In genomic region chr7:44310285-44310877, GRCm38 (mm10) we compare ENCODE assay signal across 8 mouse cellular contexts. TPM values are rescaled to one million over a fixed set of nuclear protein-coding genes. Genes with fewer than 3 reads are reported as not detected.
A peak's percentile ranks its signal among the peaks of the same experiment; 100 is the strongest.
DNase-seq lines count a peak whose midpoint lies in the region; ATAC-seq and TF ChIP-seq lines count a peak whose summit lies in the region.

No protein-coding gene starts in this region.

- H3K27ac ChIP-seq in lung, postnatal 0 days (ENCODE audit: low read length) = no peak overlapping the region
- peak overlapping the region; percentile 89 for H3K27ac ChIP-seq in forebrain, embryonic 10.5 days
- H3K27ac ChIP-seq in neural tube, embryonic 12.5 days = peak overlapping the region; percentile 57

- WGBS in lung, postnatal 0 days = 1% methylated on average over 15 of the region's 40 CpGs
- under 1% methylated on average over 40 of the region's 40 CpGs for WGBS in forebrain, embryonic 10.5 days
- under 1% methylated on average over 37 of the region's 40 CpGs for WGBS in neural tube, embryonic 12.5 days

- no peaks in the 10 kb centered on the region for H3K9me3 ChIP-seq in lung, postnatal 0 days (ENCODE audit: low read length)
- H3K9me3 ChIP-seq in forebrain, embryonic 10.5 days = no peaks in the 10 kb centered on the region
- H3K9me3 ChIP-seq in neural tube, embryonic 12.5 days = no peaks in the 10 kb centered on the region

- peak; percentile 31 for DNase-seq in CD4-positive, CD25-positive, alpha-beta regulatory T cell, adult 2 months (ENCODE audit: low read depth, low spot score)
- no peak for DNase-seq in lung, postnatal 0 days (ENCODE audit: low spot score)
- no peak for DNase-seq in lung, postnatal 4 days
- no peak for DNase-seq in forebrain, embryonic 10.5 days (ENCODE audit: extremely low spot score, low spot score)
- peak; percentile 40 for DNase-seq in kidney, postnatal 10 days
- DNase-seq in layer of hippocampus, postnatal 36 days = no peak

- peaks cover 5% of the 10 kb centered on the region; the same call in 1 of the 2 replicates for H3K4me1 ChIP-seq in lung, postnatal 0 days (ENCODE audit: insufficient read depth, low read depth, low read length)
- peaks cover 53% of the 10 kb centered on the region for H3K4me1 ChIP-seq in forebrain, embryonic 10.5 days
- peaks cover 37% of the 10 kb centered on the region for H3K4me1 ChIP-seq in neural tube, embryonic 12.5 days

- H3K4me2 ChIP-seq in lung, postnatal 0 days (replicated peaks; ENCODE audit: low read depth, low read length) = peak overlapping the region; percentile 70
- H3K4me2 ChIP-seq in neural tube, embryonic 12.5 days (replicated peaks) = peak overlapping the region; percentile 95

- H3K4me3 ChIP-seq in lung, postnatal 0 days (ENCODE audit: low read depth, low read length) = peak overlapping the region; percentile 29
- H3K4me3 ChIP-seq in forebrain, embryonic 10.5 days = peak overlapping the region; percentile 66
- H3K4me3 ChIP-seq in neural tube, embryonic 12.5 days = peak overlapping the region; percentile 57

- TF ChIP-seq CTCF in lung, postnatal 0 days (IDR thresholded peaks at IDR 0.05) = no peak

- H3K36me3 ChIP-seq in lung, postnatal 0 days (ENCODE audit: insufficient read depth, low read length) = no peaks in the 10 kb centered on the region
- H3K36me3 ChIP-seq in forebrain, embryonic 10.5 days (replicated peaks) = peaks cover 13% of the 10 kb centered on the region
- peaks cover 7% of the 10 kb centered on the region; the same call in 1 of the 2 replicates for H3K36me3 ChIP-seq in neural tube, embryonic 12.5 days

- ATAC-seq in CD4-positive, CD25-positive, alpha-beta regulatory T cell, adult 4 months = no peak
- peak; percentile 15 for ATAC-seq in lung, postnatal 0 days
- ATAC-seq in neural tube, embryonic 12.5 days (ENCODE audit: low FRiP score, low read depth) = peak; percentile 18; the same call in 1 of the 2 replicates

- 0 out of 2 replicates have a peak, but pooled peaks cover 7% of the 10 kb centered on the region for H3K27me3 ChIP-seq in lung, postnatal 0 days (replicated peaks; ENCODE audit: insufficient read depth, low read length)
- peaks cover 78% of the 10 kb centered on the region for H3K27me3 ChIP-seq in forebrain, embryonic 10.5 days (ENCODE audit: poor library complexity, severe bottlenecking)
- H3K27me3 ChIP-seq in neural tube, embryonic 12.5 days (replicated peaks) = peaks cover 15% of the 10 kb centered on the region

- no peak for TF ChIP-seq EP300 in lung, postnatal 0 days (IDR thresholded peaks at IDR 0.05)

- H3K9ac ChIP-seq in lung, postnatal 0 days (replicated peaks; ENCODE audit: low read depth) = 0 out of 2 replicates have a peak overlapping the region, but pooled peaks have one; percentile 12
- H3K9ac ChIP-seq in neural tube, embryonic 12.5 days = peak overlapping the region; percentile 73

RNA-seq across cellular contexts. Expression of gene Shank1, which starts 0.3 kb away (rescaled TPM):
- polyA plus RNA-seq in CD4-positive, CD25-positive, alpha-beta regulatory T cell, adult 4 months (2017; shearing (Covaris generic)) = under 1 TPM; 0.12 to 0.58 TPM
- 0.23 and 0.27 TPM in 2 replicates for polyA plus RNA-seq in lung, postnatal 0 days (2015; fragmentation: Nextera tagmentation; extraction: Ambion mirVana)
- 1.4 TPM in 2 replicates for polyA plus RNA-seq in forebrain, embryonic 10.5 days (2016; fragmentation: Nextera tagmentation; extraction: Ambion mirVana)
- 12.6 and 14.4 TPM in 2 replicates for polyA plus RNA-seq in neural tube, embryonic 12.5 days (2016; fragmentation: Nextera tagmentation; extraction: Ambion mirVana)
- 100 to 1,000 TPM; 588 to 654 TPM for total RNA-seq in layer of hippocampus, postnatal 36 days (2021)

RNA-seq across cellular contexts. Expression of gene Clec11a, which starts 3.7 kb away (rescaled TPM):
- polyA plus RNA-seq in CD4-positive, CD25-positive, alpha-beta regulatory T cell, adult 4 months (2017; shearing (Covaris generic)) = under 1 TPM; 0.35 to 0.66 TPM
- polyA plus RNA-seq in lung, postnatal 0 days (2015; fragmentation: Nextera tagmentation; extraction: Ambion mirVana) = 2.1 and 2.5 TPM in 2 replicates
- 2.5 and 2.9 TPM in 2 replicates for polyA plus RNA-seq in forebrain, embryonic 10.5 days (2016; fragmentation: Nextera tagmentation; extraction: Ambion mirVana)
- 2.1 and 2.2 TPM in 2 replicates for polyA plus RNA-seq in neural tube, embryonic 12.5 days (2016; fragmentation: Nextera tagmentation; extraction: Ambion mirVana)
- total RNA-seq in layer of hippocampus, postnatal 36 days (2021) = 1 to 10 TPM; 2.9 to 3.8 TPM

RNA-seq across cellular contexts. Expression of gene Gm15517, which starts 49.1 kb away (rescaled TPM):
- not detected for polyA plus RNA-seq in CD4-positive, CD25-positive, alpha-beta regulatory T cell, adult 4 months (2017; shearing (Covaris generic))
- not detected in 2 replicates for polyA plus RNA-seq in lung, postnatal 0 days (2015; fragmentation: Nextera tagmentation; extraction: Ambion mirVana)
- polyA plus RNA-seq in forebrain, embryonic 10.5 days (2016; fragmentation: Nextera tagmentation; extraction: Ambion mirVana) = 1.2 TPM in 1 of 2 replicates, not detected in the other
- polyA plus RNA-seq in neural tube, embryonic 12.5 days (2016; fragmentation: Nextera tagmentation; extraction: Ambion mirVana) = not detected in 2 replicates
- not detected for total RNA-seq in layer of hippocampus, postnatal 36 days (2021)

RNA-seq across cellular contexts. Expression of gene Acp4, which starts 53.2 kb away (rescaled TPM):
- polyA plus RNA-seq in CD4-positive, CD25-positive, alpha-beta regulatory T cell, adult 4 months (2017; shearing (Covaris generic)) = not detected
- not detected in 2 replicates for polyA plus RNA-seq in lung, postnatal 0 days (2015; fragmentation: Nextera tagmentation; extraction: Ambion mirVana)
- 0.12 TPM in 1 of 2 replicates, not detected in the other for polyA plus RNA-seq in forebrain, embryonic 10.5 days (2016; fragmentation: Nextera tagmentation; extraction: Ambion mirVana)
- polyA plus RNA-seq in neural tube, embryonic 12.5 days (2016; fragmentation: Nextera tagmentation; extraction: Ambion mirVana) = not detected in 2 replicates
- not detected for total RNA-seq in layer of hippocampus, postnatal 36 days (2021)

Comparison
In these comparisons a context has a peak if more than half of its experiments do, and no peak if none do; other contexts are left out.
1. DNase-seq: peak in CD4-positive, CD25-positive, alpha-beta regulatory T cell, adult 2 months (single experiment) and kidney, postnatal 10 days (single experiment); none in lung, postnatal 0 days (single experiment), lung, postnatal 4 days (0 of 2), forebrain, embryonic 10.5 days (single experiment) and layer of hippocampus, postnatal 36 days (0 of 2).
2. Peak in every context shown above with its lines, with median percentiles within 50 percentile points of each other: H3K4me3 ChIP-seq.